Mouse (Mus musculus) ES-Bruce4 (cell line): ENCODE data around the gene Gypa.

Experiments used
- CTCF ChIP-seq: IDR thresholded peaks from one replicate; pipeline ENCODE4 v1.8.1; 2011; ENCODE audit warnings: low read depth, low read length
- EP300 ChIP-seq: IDR thresholded peaks from 2 replicates; pipeline ENCODE4 v1.6.1; 2011; ENCODE audit warnings: low read depth, low read length; ENCODE audit not compliant: insufficient read depth
- POLR2A ChIP-seq: IDR thresholded peaks from one replicate; pipeline ENCODE4 v1.8.1; 2011; ENCODE audit warnings: low read length; ENCODE audit not compliant: insufficient read depth

GRCm38 (mm10) chr8:80494819-80495218 lies 1.2 kb downstream of the Gypa start:
- TF ChIP-seq POLR2A = no peak
- no peak for TF ChIP-seq CTCF
- no peak for TF ChIP-seq EP300
